Mouse (Mus musculus): ENCODE measurements around the gene Muc16. TPM values are rescaled to one million over a fixed set of nuclear protein-coding genes. Genes with fewer than 3 reads are reported as not detected.

Gene Muc16
- polyA plus RNA-seq, 1 experiment = not detected

- no peak for DNase-seq (ENCODE audit: low read depth)
- TF ChIP-seq CTCF (IDR thresholded peaks at IDR 0.05; ENCODE audit: borderline replicate concordance, extremely low read depth, insufficient read depth, insufficient read length) = no peak
- TF ChIP-seq POLR2A (IDR thresholded peaks at IDR 0.05; ENCODE audit: borderline replicate concordance, extremely low read depth, insufficient read depth, insufficient read length, poor library complexity, severe bottlenecking) = no peak
Observed at GRCm38 (mm10) chr9:18456520-18456919, 217.8 kb downstream of the Muc16 start.

Other genes starting within 250 kb of the Muc16 start
- gene Mbd3l2, start 243.9 kb downstream of the Muc16 start, polyA plus RNA-seq (2012; rRNA removed) = not detected in 2 replicates
- 27.9 and 32.1 TPM in 2 replicates for gene Zfp558, start 196.3 kb downstream of the Muc16 start, polyA plus RNA-seq (2012; rRNA removed)
- not detected in 2 replicates for gene Mbd3l1, start 196.2 kb downstream of the Muc16 start, polyA plus RNA-seq (2012; rRNA removed)
- not detected in 2 replicates for gene Olfr24, start 89.5 kb upstream of the Muc16 start, polyA plus RNA-seq (2012; rRNA removed)
- gene Olfr828, start 145.0 kb upstream of the Muc16 start, polyA plus RNA-seq (2012; rRNA removed) = not detected in 2 replicates
- not detected in 2 replicates for gene Olfr829, start 180.4 kb upstream of the Muc16 start, polyA plus RNA-seq (2012; rRNA removed)
- gene Olfr830, start 200.2 kb upstream of the Muc16 start, polyA plus RNA-seq (2012; rRNA removed) = not detected in 2 replicates